Mouse (Mus musculus): ENCODE data around the gene Aspscr1. TPM values are rescaled to one million over a fixed set of nuclear protein-coding genes. Genes with fewer than 3 reads are reported as not detected.

Gene Aspscr1
- total and polyA plus RNA-seq, 2 experiments from 2014 or later, result 113 to 143 TPM

- DNase-seq (ENCODE audit: low spot score) (no peak), ATAC-seq (ENCODE audit: low FRiP score) (no peak)
- Histone ChIP-seq H3K4me3 (ENCODE audit: low read depth, low read length) (no peak overlapping the region), H3K4me2 (ENCODE audit: low read depth, low read length, poor library complexity, severe bottlenecking) (no peak overlapping the region), H3K36me3 (ENCODE audit: insufficient read depth, low read length) (peaks cover 33% of the 10 kb centered on the region), H3K9ac (replicated peaks; ENCODE audit: low read length, poor library complexity, severe bottlenecking) (no peak overlapping the region), H3K9me3 (ENCODE audit: low read length) (no peaks in the 10 kb centered on the region), H3K27ac (ENCODE audit: low read depth, low read length) (no peak overlapping the region), H3K27me3 (ENCODE audit: insufficient read depth, low read length) (no peaks in the 10 kb centered on the region), H3K4me1 (ENCODE audit: insufficient read depth, low read length) (peaks cover 8% of the 10 kb centered on the region)
- no peak for TF ChIP-seq CTCF (IDR thresholded peaks at IDR 0.05)
- WGBS, result 82% methylated on average over 22 of the region's 22 CpGs
These were observed 45.1 kb upstream of the Aspscr1 start for GRCm38 (mm10) chr11:120627468-120628300.

GRCm38 (mm10) chr11:120628601-120629340, 44.0 kb upstream of the Aspscr1 start:
- Histone ChIP-seq H3K36me3 (ENCODE audit: insufficient read depth, low read length) (peaks cover 25% of the 10 kb centered on the region), H3K9ac (replicated peaks; ENCODE audit: low read length, poor library complexity, severe bottlenecking) (no peak overlapping the region), H3K4me3 (ENCODE audit: low read depth, low read length) (no peak overlapping the region), H3K4me1 (ENCODE audit: insufficient read depth, low read length) (peaks cover 8% of the 10 kb centered on the region), H3K4me2 (ENCODE audit: low read depth, low read length, poor library complexity, severe bottlenecking) (no peak overlapping the region), H3K27ac (ENCODE audit: low read depth, low read length) (no peak overlapping the region), H3K9me3 (ENCODE audit: low read length) (no peaks in the 10 kb centered on the region), H3K27me3 (ENCODE audit: insufficient read depth, low read length) (no peaks in the 10 kb centered on the region)
- TF ChIP-seq CTCF (IDR thresholded peaks at IDR 0.05), result no peak
- DNase-seq (ENCODE audit: low spot score) (no peak), ATAC-seq (ENCODE audit: low FRiP score) (no peak)
- 94% methylated on average over 23 of the region's 23 CpGs for WGBS

GRCm38 (mm10) chr11:120629341-120629730, 43.4 kb upstream of the Aspscr1 start:
- Histone ChIP-seq H3K27me3 (ENCODE audit: insufficient read depth, low read length) (no peaks in the 10 kb centered on the region), H3K4me2 (ENCODE audit: low read depth, low read length, poor library complexity, severe bottlenecking) (no peak overlapping the region), H3K36me3 (ENCODE audit: insufficient read depth, low read length) (peaks cover 25% of the 10 kb centered on the region), H3K9ac (replicated peaks; ENCODE audit: low read length, poor library complexity, severe bottlenecking) (no peak overlapping the region), H3K4me1 (ENCODE audit: insufficient read depth, low read length) (peaks cover 8% of the 10 kb centered on the region), H3K27ac (ENCODE audit: low read depth, low read length) (no peak overlapping the region), H3K4me3 (ENCODE audit: low read depth, low read length) (no peak overlapping the region), H3K9me3 (ENCODE audit: low read length) (no peaks in the 10 kb centered on the region)
- ATAC-seq (ENCODE audit: low FRiP score) (no peak), DNase-seq (ENCODE audit: low spot score) (no peak)
- no peak for TF ChIP-seq CTCF (IDR thresholded peaks at IDR 0.05)
- 76% methylated on average over 23 of the region's 23 CpGs for WGBS

GRCm38 (mm10) chr11:120629911-120630310, 42.9 kb upstream of the Aspscr1 start:
- no peak overlapping the region for H3K4me3 ChIP-seq (ENCODE audit: low read depth, low read length)
- no peak overlapping the region for H3K9ac ChIP-seq (replicated peaks; ENCODE audit: low read length, poor library complexity, severe bottlenecking)
- WGBS, result 32% methylated on average over 7 of the region's 7 CpGs

GRCm38 (mm10) chr11:120630401-120630871, 42.3 kb upstream of the Aspscr1 start:
- Histone ChIP-seq H3K36me3 (ENCODE audit: insufficient read depth, low read length) (peaks cover 25% of the 10 kb centered on the region), H3K4me1 (ENCODE audit: insufficient read depth, low read length) (peaks cover 5% of the 10 kb centered on the region), H3K27me3 (ENCODE audit: insufficient read depth, low read length) (no peaks in the 10 kb centered on the region), H3K9me3 (ENCODE audit: low read length) (no peaks in the 10 kb centered on the region), H3K27ac (ENCODE audit: low read depth, low read length) (no peak overlapping the region; the same call in 1 of the 2 replicates), H3K9ac (replicated peaks; ENCODE audit: low read length, poor library complexity, severe bottlenecking) (peak overlapping the region; percentile 39; the same call in 1 of the 2 replicates), H3K4me2 (ENCODE audit: low read depth, low read length, poor library complexity, severe bottlenecking) (no peak overlapping the region), H3K4me3 (ENCODE audit: low read depth, low read length) (no peak overlapping the region)
- DNase-seq (ENCODE audit: low spot score) (no peak), ATAC-seq (ENCODE audit: low FRiP score) (no peak)
- no peak for TF ChIP-seq CTCF (IDR thresholded peaks at IDR 0.05)
- 37% methylated on average over 5 of the region's 5 CpGs for WGBS

More at GRCm38 (mm10) chr11:120629911-120630310, 42.9 kb upstream of the Aspscr1 start:
- Histone ChIP-seq H3K9me3 (ENCODE audit: low read length) (no peaks in the 10 kb centered on the region), H3K36me3 (ENCODE audit: insufficient read depth, low read length) (peaks cover 25% of the 10 kb centered on the region), H3K27ac (ENCODE audit: low read depth, low read length) (no peak overlapping the region), H3K4me1 (ENCODE audit: insufficient read depth, low read length) (peaks cover 8% of the 10 kb centered on the region), H3K27me3 (ENCODE audit: insufficient read depth, low read length) (no peaks in the 10 kb centered on the region), H3K4me2 (ENCODE audit: low read depth, low read length, poor library complexity, severe bottlenecking) (no peak overlapping the region)
- ATAC-seq (ENCODE audit: low FRiP score), result no peak
- no peak for TF ChIP-seq CTCF (IDR thresholded peaks at IDR 0.05)
- no peak for DNase-seq (ENCODE audit: low spot score)
